Mouse (Mus musculus): Measurements from ENCODE around the gene Lrrc4c.

The Lrrc4c gene

GRCm38 (mm10) chr2:96317387-96318299 lies at the start of gene Lrrc4c:
Gene Lrrc4c, plus strand, starts transcription at chr2:96318169.
- peak; percentile 39 for DNase-seq

- DNase-seq, result no peak
These were observed 42.9 kb upstream of the Lrrc4c start for GRCm38 (mm10) chr2:96275061-96275460.

DNA sequence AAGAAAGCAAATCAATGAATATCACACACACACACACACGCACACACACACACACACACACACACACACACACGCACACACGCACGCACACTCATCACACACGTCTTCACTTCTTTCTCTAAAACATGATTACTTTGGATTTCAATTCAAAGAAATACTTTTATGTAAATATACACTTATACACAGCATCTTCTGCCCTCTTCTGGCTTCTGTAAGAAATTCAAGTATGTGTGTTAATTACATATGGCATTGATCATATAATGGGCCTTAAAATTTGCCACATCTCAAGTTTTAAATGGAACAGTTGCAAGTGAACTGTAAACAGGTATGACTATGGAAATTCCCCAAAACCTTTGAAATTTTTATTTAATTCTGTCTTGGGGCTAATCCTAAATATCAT lies 35.0 kb upstream of the Lrrc4c start:
- DNase-seq, result no peak

GRCm38 (mm10) chr2:96287512-96287911 lies 30.5 kb upstream of the Lrrc4c start:
- DNase-seq, result no peak

DNA sequence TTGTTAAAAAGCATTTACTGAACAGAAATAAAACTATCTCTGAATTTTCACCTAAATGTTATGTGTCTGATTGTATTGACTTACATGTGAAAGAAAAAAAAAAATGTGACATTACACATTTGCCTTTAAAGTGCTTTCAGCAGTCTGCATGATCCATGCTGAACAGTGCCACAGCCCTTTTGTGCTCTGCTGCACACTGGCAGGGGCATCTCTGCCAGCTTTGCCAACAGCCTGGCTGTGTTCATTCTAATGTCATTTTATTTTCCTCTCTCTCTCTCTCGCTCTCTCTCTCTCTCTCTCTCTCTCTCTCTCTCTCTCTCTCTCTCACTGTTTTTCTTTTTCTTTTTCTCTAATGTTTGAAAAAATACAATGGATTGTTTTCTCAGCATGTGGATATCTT lies 27.4 kb upstream of the Lrrc4c start:
- DNase-seq, result no peak

DNA sequence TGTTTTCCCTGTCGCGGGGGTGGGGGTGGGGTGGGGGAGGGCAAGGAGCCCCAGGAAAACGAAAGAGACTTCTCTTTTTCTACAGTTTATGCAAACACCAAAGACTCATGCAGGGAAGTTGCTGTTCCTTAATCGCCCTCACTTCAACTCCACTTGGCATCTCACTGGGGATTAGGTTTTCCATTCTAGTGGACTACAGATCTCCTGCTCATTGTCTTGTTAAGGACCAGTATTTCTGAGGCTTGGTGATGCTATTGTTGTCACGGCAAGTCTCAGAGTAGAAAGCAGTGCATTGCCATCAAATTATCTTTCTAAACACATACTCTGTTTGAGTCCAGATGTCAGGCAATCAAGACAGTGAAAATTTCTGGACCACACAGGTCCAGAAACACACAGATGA lies 2.9 kb upstream of the Lrrc4c start:
- no peak for DNase-seq

DNA sequence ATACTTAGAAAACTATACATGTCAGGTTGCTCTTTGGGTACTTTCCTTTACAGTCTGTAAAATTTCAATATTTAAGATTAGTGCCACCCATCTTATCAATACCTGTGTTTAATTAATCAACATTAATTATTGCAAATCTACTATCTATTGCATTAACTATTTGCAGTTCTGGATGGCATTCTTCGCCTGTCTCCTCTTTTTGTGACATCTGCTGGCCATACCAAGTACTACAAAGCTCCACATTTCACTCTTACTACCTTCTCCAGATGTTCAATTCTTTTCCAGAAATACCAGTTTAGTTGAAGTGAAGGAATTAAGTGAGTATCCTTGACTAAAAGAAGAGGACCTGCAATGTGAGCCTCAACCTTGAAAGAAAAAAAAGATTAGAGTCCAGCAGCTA lies 1.4 kb upstream of the Lrrc4c start:
- no peak for DNase-seq

GRCm38 (mm10) chr2:96318556-96318955 lies 587 bp downstream of the Lrrc4c start:
- DNase-seq, result no peak

- DNase-seq, result peak; percentile 37
These were observed 1.2 kb downstream of the Lrrc4c start for GRCm38 (mm10) chr2:96319201-96319600.

DNA sequence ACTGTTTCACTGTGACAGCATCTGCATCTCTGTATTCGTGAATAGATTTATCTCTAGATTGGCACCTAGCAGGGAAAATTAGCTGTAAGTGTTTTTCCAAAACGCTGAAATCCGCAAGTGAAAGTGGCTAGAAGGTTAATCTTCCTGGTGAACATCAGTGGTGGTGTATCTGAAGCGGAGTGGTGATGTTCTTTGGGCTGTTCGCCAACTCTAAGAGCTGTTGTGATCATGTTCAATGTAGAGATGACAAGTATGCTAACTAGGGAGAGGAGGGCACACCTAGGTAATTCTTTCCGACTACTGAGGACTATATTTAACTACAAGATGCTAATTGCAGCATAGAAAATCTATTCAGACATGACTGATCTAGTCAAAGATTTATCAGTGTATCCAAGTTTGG lies 1.7 kb downstream of the Lrrc4c start:
- DNase-seq, result peak; percentile 19

- DNase-seq, result peak; percentile 11
These were observed 16.7 kb downstream of the Lrrc4c start for GRCm38 (mm10) chr2:96334652-96335051.

DNA sequence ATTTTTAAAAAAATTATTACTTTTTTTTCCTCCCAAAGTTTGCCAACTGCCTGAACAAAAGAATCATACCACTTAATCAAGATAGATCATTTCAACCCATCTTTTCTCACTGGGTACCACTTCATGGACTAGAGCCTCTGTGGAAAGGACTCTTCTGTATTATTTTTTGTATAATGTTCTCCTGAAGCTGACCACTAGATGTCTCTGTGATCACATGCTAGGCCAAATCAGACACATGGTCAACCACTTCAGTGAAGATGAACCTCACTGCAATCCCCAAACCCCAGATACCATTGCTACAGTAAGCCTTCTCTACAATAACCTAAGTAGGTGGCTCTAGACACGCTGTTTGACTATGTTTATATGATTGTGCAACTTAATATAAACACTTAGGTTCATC lies 19.4 kb downstream of the Lrrc4c start:
- peak; percentile 12 for DNase-seq

GRCm38 (mm10) chr2:96401186-96401811 lies 83.3 kb downstream of the Lrrc4c start:
- no peak for DNase-seq

- no peak for DNase-seq
These were observed 84.5 kb downstream of the Lrrc4c start for GRCm38 (mm10) chr2:96402514-96402913.

DNA sequence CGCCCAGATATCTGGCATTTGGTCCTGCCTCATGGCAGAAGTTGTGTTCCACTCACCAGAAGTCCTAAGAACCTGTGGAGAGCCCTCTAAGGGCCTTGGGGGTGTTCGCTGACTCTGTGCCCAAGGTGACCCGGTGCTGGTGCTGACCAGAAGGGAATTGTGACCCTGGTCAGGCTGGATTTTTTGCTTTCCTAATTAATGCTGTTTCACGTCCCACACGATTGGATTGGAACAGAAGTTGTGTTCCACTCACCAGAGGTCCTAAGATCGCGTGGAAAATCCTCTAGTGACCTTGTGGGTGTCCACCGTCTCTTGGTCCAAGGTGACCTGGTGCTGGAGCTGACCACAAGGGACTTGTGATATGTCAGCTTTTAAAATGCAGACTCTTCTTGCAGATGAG lies 88.9 kb downstream of the Lrrc4c start:
- no peak for DNase-seq

DNA sequence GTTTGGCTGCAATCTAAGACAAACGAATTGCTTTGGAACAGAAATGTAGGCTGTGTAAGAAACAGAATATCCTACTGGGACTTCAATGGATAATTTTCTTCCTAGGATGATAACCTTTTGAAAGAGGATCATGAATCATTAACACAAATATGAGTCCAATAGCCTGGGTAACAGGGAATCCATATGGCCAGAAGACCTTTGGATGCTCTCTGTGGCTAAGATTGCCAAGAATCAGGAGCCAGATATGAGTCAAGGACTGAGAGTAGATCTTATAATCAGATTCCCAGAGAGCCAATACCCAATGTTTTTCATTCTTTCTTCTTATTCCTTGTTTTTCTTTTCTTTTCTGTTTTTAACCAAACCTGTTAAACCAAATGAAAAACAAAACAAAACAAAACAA lies 93.2 kb downstream of the Lrrc4c start:
- DNase-seq, result no peak

DNA sequence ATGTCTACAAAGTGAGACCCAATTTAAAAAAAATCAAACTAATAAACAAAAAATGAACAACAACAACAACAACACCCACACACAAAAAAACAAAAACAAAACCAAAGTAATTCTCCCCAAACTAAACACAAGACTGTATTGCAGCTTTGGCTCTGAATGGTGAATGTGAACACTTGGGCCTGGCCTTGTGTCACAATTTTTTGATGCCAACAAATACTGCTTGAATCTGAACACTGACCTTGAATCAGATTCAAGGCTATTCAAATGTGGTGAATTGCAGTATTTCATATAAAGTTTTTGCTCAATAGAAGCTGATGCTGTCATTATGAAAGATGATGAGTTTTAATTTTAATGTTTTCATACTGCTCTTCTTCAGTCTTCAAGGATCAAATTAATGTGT lies 143.6 kb downstream of the Lrrc4c start:
- DNase-seq, result no peak

- peak; percentile 19 for DNase-seq
These were observed 157.7 kb downstream of the Lrrc4c start for GRCm38 (mm10) chr2:96475674-96476073.

GRCm38 (mm10) chr2:96499116-96499882 lies 181.3 kb downstream of the Lrrc4c start:
- no peak for DNase-seq

GRCm38 (mm10) chr2:96504140-96504539 lies 186.2 kb downstream of the Lrrc4c start:
- no peak for DNase-seq

DNA sequence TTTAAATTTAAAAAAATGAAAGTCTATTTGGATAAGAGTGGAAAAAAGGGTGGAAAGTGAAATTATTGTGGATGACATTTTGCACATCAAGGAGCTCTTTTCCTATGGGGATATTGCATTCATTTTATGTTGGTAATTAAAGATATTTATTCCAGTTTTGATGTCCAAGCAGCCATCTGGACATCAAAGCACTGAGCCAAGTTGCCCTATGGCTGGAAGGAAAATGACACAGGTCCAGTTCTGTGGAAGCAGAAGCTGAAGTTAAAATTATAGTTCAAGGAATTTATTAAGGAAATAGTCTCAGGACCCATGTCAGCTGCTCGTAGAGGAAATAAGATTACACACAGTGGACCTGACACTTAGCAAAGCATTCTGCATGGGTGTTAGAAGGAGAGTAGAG lies 187.7 kb downstream of the Lrrc4c start:
- DNase-seq, result no peak

GRCm38 (mm10) chr2:96508991-96509390 lies 191.0 kb downstream of the Lrrc4c start:
- DNase-seq, result no peak

DNA sequence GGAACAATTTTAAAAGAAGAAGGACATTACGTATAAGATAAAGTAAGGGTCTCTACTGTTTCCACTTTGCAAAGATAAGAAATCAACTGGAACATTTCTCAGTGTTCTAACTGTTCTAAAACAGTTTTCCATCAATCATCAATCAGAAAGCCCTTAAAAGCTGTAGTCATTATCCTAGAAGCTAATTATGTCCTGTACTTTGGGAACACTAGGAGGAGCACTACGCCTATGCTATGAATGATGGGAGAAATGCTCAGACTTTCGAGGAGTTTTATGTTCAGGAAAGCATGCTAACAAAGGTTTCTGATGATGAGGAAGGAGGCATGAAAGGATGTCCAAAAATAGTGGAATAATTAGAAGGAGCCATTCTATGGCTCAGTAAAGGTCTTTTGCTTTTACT lies 219.5 kb downstream of the Lrrc4c start:
- no peak for DNase-seq

GRCm38 (mm10) chr2:96547171-96547570 lies 229.2 kb downstream of the Lrrc4c start:
- DNase-seq, result no peak

Data from layer of hippocampus, adult 9-11 months (tissue).